Mouse (Mus musculus) lung, embryonic 14.5 days (tissue): ENCODE measurements around the gene Gfm2. TPM values are rescaled to one million over a fixed set of nuclear protein-coding genes. Genes with fewer than 3 reads are reported as not detected.

Experiments
- ATAC-seq: fragments of 200-750 bp; cut with Nextera tagmentation; 2 replicates; pipeline ENCODE4 v1.8.0; 2017; ENCODE audit warnings: mild to moderate bottlenecking, moderate TSS enrichment, moderate library complexity; ENCODE audit not compliant: insufficient read depth
- DNase-seq: peaks from one replicate; pipeline ENCODE4 v3.0.0-alpha.2; 2015
- H3K27ac ChIP-seq: fragments of 300-500 bp; sonication (generic); 2 replicates; pipeline ENCODE4 v1.5.1; 2014; ENCODE audit warnings: low read depth, mild to moderate bottlenecking, moderate library complexity
- H3K27me3 ChIP-seq: fragments of 300-500 bp; sonication (generic); 2 replicates; pipeline ENCODE4 v1.6.1; 2014; ENCODE audit warnings: low read length, control low read depth; ENCODE audit not compliant: insufficient read depth
- H3K36me3 ChIP-seq: fragments of 300-500 bp; sonication (generic); 2 replicates; pipeline ENCODE4 v1.6.1; 2014; ENCODE audit warnings: control low read depth; ENCODE audit not compliant: insufficient read depth
- H3K4me1 ChIP-seq: fragments of 300-500 bp; sonication (generic); 2 replicates; pipeline ENCODE4 v1.6.1; 2014; ENCODE audit warnings: antibody characterized with exemption, control low read depth; ENCODE audit not compliant: insufficient read depth
- H3K4me2 ChIP-seq: fragments of 300-500 bp; sonication (generic); 2 replicates; pipeline ENCODE4 v1.6.1; 2014; ENCODE audit warnings: mild to moderate bottlenecking
- H3K4me3 ChIP-seq: fragments of 300-500 bp; sonication (generic); 2 replicates; pipeline ENCODE4 v1.5.1; 2014; ENCODE audit warnings: low read depth, low read length
- H3K9ac ChIP-seq: fragments of 300-500 bp; sonication (generic); 2 replicates; pipeline ENCODE4 v1.6.1; 2014
- H3K9me3 ChIP-seq: fragments of 300-500 bp; sonication (generic); 2 replicates; pipeline ENCODE4 v1.6.1; 2016; ENCODE audit warnings: low read depth, low read length, control low read depth
- CTCF ChIP-seq: IDR thresholded peaks from 2 replicates; pipeline ENCODE4 v1.5.1; 2016; ENCODE audit warnings: antibody characterized with exemption, low read depth
- WGBS: fragments of 180-500 bp; shearing (Covaris S2); extraction: QIAGEN DNeasy Blood & Tissue Kit; methylation state at CpG from one replicate; pipeline ENCODE4 v1.1.7; 2014; 5-methylcytosine and 5-hydroxymethylcytosine counted together
- polyA plus RNA-seq: library from polyadenylated mRNA; unstranded; fragments of >200 nt; fragmentation: Nextera tagmentation; extraction: Ambion mirVana; gene quantifications from 2 replicates; pipeline ENCODE4 v1.2.1, GENCODE M21; 2014

Gfm2 gene
- polyA plus RNA-seq, 1 experiment from 2014 or later, result 29.2 TPM

DNA sequence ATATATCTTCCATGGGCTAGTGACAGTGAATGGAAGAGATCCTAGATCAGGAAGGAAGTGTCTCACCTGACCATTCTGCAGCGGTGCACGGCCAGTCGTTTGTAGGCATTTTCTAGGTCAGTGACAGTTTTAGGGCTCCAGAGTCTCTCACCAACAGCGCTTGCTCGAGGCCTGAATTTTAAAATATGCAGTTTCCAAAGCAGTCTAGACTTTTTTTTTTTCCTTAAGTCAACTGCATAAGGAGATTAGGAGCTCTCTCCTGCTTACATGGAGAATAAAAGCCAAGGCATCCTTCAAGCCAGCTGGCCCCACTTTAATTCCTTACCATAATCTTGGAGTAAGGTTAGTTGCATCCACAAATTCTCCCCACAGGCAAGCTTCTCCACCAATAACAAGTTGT is 39.0 kb downstream of the Gfm2 start:
- H3K9me3 ChIP-seq, result no peaks in the 10 kb centered on the region
- 88% methylated on average over 5 of the region's 5 CpGs for WGBS
- TF ChIP-seq CTCF, result no peak
- no peak overlapping the region for H3K4me3 ChIP-seq
- H3K27me3 ChIP-seq, result no peaks in the 10 kb centered on the region
- ATAC-seq (no peak), DNase-seq (no peak)
- H3K4me1 ChIP-seq, result no peaks in the 10 kb centered on the region
- no peak overlapping the region for H3K4me2 ChIP-seq
- H3K36me3 ChIP-seq, result peaks cover 90% of the 10 kb centered on the region
- no peak overlapping the region for H3K27ac ChIP-seq
- no peak overlapping the region for H3K9ac ChIP-seq

DNA sequence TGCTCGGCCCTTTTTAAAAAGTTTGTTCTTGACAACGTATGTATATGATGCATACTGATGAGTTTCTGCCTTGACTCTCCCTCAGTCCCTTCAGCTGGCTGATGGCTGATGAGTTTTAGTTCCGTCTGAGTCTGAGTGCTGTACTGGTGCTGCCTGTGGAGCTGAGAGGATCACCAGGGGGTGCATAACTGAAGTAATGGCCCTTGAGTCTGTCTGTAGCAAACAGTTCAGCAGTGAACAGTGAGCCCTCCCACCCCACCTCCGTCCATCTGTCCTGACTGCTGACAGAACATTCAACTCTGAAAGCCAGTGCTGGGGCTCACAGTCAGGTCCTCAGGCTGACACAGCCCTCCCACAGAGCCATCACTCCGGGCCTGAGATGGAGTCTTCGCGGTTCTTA is 41.2 kb downstream of the Gfm2 start:
- no peaks in the 10 kb centered on the region for H3K4me1 ChIP-seq
- no peak overlapping the region for H3K4me3 ChIP-seq
- H3K27ac ChIP-seq, result no peak overlapping the region
- no peaks in the 10 kb centered on the region for H3K9me3 ChIP-seq
- H3K4me2 ChIP-seq, result no peak overlapping the region
- H3K27me3 ChIP-seq, result no peaks in the 10 kb centered on the region
- DNase-seq (no peak), ATAC-seq (no peak)
- 79% methylated on average over 7 of the region's 7 CpGs for WGBS
- peaks cover 79% of the 10 kb centered on the region for H3K36me3 ChIP-seq
- TF ChIP-seq CTCF, result no peak
- no peak overlapping the region for H3K9ac ChIP-seq

DNA sequence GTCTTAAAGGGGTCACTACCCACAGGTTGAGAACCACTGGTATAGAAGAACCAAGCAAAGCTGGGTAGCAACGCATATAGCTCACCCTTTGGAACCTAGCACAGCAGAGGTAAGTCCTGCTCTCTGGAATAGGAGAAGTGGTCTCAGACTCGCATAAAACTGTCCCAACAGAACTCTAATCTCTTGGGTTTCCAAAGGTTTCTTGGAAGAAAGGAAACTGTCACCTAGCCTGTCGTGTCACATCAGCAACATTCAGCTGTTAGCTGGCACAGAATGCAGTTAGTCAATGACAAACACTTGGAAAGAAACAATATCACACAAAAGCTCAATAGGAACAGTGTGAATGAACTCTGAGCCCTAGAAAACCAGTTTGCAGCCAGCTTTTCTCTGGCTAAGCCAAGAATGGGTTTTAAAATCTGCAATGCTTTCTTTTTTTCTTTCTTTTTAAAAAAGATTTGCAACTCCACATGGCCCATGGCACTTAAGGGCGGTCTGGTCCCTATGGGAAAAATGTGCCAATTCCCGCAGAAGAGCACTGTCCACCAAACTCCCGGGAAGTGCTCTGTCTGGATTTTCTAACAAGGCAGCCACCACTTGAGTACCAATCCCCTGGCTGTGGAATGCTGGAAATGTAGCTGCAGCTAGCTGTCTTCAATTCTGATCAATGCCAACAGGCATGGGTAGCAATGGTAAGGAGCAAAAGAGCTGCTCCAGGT is 42.5 kb downstream of the Gfm2 start:
- Histone ChIP-seq H3K9me3 (no peaks in the 10 kb centered on the region), H3K27me3 (no peaks in the 10 kb centered on the region), H3K4me2 (no peak overlapping the region), H3K27ac (no peak overlapping the region), H3K4me3 (no peak overlapping the region), H3K36me3 (peaks cover 65% of the 10 kb centered on the region), H3K9ac (no peak overlapping the region), H3K4me1 (no peaks in the 10 kb centered on the region; the same call in 1 of the 2 replicates)
- no peak for TF ChIP-seq CTCF
- 79% methylated on average over 6 of the region's 6 CpGs for WGBS
- no peak for ATAC-seq
- DNase-seq, result no peak

DNA sequence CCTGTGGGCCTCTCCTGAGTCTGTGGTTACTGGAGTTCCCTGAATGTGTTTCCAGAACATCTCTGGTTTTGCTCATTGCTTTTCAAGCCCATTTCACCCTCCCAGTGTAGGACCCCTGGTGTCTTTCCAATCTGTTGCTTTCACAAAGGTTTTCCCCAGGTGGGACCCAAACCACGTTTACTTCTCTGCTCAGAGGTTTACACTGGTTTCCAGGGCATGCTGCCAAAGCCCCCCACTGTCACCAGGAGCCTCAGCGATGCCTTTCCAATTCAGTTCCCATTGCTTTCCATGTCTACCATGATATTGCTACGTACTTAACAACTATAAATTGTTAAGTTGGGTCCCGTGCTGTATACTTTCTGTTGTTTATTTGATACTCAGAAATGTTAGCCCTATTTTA is 45.1 kb downstream of the Gfm2 start:
- 69% methylated on average over 4 of the region's 4 CpGs for WGBS
- TF ChIP-seq CTCF, result no peak
- peaks cover 41% of the 10 kb centered on the region for H3K36me3 ChIP-seq

DNA sequence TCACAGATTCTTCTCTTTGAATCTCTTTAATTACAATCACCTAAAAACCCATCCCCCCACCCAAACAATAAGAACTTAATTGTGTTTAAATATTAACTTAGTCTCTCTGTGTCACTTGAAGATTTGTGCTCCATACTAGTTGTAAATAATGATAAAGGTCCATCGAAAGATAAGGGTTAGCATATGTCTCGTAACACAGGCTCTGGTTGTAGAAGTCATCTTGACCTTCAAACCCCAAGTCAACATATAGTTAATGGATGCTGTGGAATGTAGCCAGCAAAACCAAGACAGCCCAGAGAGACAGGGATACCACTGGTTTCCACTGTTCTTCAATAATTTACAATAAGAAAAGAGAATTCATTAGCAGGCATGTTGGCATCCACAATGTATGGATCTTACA is 46.4 kb downstream of the Gfm2 start:
- ATAC-seq (no peak), DNase-seq (no peak)
- Histone ChIP-seq H3K9ac (no peak overlapping the region), H3K4me3 (no peak overlapping the region), H3K27ac (no peak overlapping the region), H3K36me3 (peaks cover 29% of the 10 kb centered on the region), H3K4me1 (no peaks in the 10 kb centered on the region; the same call in 1 of the 2 replicates), H3K27me3 (no peaks in the 10 kb centered on the region), H3K4me2 (no peak overlapping the region), H3K9me3 (no peaks in the 10 kb centered on the region)
- no peak for TF ChIP-seq CTCF
- WGBS, result 64% methylated on average over 2 of the region's 2 CpGs

More for the DNA sequence above, 45.1 kb downstream of the Gfm2 start:
- no peak for ATAC-seq
- no peak overlapping the region for H3K9ac ChIP-seq
- no peak for DNase-seq
- no peak overlapping the region for H3K4me3 ChIP-seq
- no peaks in the 10 kb centered on the region for H3K27me3 ChIP-seq
- no peaks in the 10 kb centered on the region; the same call in 1 of the 2 replicates for H3K4me1 ChIP-seq
- no peak overlapping the region for H3K4me2 ChIP-seq
- no peaks in the 10 kb centered on the region for H3K9me3 ChIP-seq
- H3K27ac ChIP-seq, result no peak overlapping the region

DNA sequence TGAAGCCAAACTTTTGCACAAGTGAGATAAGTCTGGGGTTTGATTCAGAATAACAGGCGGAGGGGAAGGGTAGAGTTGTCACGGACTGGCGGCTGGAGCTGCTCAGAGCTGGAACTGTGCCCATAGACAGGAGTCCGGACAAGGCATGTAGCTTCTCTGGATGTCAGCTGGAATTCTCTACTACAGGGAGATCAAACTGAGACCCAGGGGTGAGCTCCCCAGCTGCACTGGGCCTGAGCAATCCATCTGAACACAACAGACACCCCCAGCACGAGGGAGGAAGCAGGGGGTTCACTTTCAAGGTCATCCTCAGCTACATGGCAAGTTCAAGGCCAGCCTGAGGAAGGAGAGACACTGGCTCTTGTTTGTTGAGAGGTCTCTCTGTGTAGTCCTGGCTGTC is 46.9 kb downstream of the Gfm2 start:
- WGBS, result 43% methylated on average over 5 of the region's 5 CpGs
- no peaks in the 10 kb centered on the region; the same call in 1 of the 2 replicates for H3K4me1 ChIP-seq
- no peak for TF ChIP-seq CTCF
- H3K9me3 ChIP-seq, result no peaks in the 10 kb centered on the region
- no peak overlapping the region for H3K4me2 ChIP-seq
- no peak overlapping the region for H3K4me3 ChIP-seq
- DNase-seq, result peak; percentile 66
- H3K9ac ChIP-seq, result no peak overlapping the region
- peak; percentile 28; the same call in 1 of the 2 replicates for ATAC-seq
- H3K27ac ChIP-seq, result no peak overlapping the region; the same call in 1 of the 2 replicates
- peaks cover 25% of the 10 kb centered on the region for H3K36me3 ChIP-seq
- H3K27me3 ChIP-seq, result no peaks in the 10 kb centered on the region

DNA sequence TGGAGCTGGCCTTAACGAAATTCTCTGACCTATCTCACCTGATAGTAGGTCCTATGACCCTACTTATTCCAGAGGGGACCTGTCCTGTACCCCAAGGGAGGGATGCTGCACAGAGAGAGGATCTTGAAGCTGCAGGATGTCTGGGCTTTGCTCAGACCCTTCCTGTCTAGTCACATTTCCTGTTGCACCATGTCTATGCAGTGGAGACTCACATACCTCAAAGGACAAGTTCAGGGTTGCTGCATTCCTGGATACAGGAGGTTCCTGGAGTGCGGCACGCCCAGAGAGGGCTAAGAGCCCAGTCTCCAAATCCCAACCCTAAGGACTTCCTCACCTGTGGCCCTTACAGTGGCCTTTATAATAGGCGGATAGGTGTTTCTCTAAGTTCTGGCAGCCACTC is 48.6 kb downstream of the Gfm2 start:
- H3K9ac ChIP-seq, result no peak overlapping the region
- peaks cover 10% of the 10 kb centered on the region; the same call in 1 of the 2 replicates for H3K36me3 ChIP-seq
- ATAC-seq (no peak), DNase-seq (no peak)
- no peak for TF ChIP-seq CTCF
- H3K9me3 ChIP-seq, result no peaks in the 10 kb centered on the region
- WGBS, result 68% methylated on average over 4 of the region's 4 CpGs
- no peak overlapping the region for H3K4me3 ChIP-seq
- no peak overlapping the region for H3K4me2 ChIP-seq
- H3K4me1 ChIP-seq, result no peaks in the 10 kb centered on the region; the same call in 1 of the 2 replicates
- H3K27me3 ChIP-seq, result no peaks in the 10 kb centered on the region
- no peak overlapping the region for H3K27ac ChIP-seq
